Mouse (Mus musculus) liver (tissue): ENCODE results near the gene Spata32.

ENCODE experiments used
- DNase-seq: peaks from one replicate; pipeline ENCODE4 v3.0.0-alpha.2; 2020; ENCODE audit warnings: mixed read lengths

Gene Spata32

DNA sequence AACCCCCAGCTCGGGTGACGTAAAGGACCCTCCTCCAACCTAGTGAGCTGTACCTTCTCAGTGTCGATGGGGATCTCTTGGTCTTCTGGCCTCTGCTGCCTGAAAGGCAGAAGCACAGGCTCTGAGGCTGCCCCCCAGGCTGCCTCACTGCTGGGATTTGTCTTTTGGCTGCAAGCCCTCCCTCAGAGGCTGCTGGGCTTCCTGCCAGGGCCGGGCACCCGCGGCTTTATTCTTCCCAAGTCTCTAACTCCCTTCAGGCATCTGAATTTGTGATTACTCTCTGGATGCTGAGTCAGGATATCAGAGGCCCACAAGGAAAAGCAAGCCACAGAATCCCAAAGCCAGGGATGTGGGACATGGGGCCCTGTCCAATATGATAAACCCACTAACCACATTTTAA is 16.6 kb downstream of the Spata32 start:
- peak; percentile 38 for DNase-seq

DNA sequence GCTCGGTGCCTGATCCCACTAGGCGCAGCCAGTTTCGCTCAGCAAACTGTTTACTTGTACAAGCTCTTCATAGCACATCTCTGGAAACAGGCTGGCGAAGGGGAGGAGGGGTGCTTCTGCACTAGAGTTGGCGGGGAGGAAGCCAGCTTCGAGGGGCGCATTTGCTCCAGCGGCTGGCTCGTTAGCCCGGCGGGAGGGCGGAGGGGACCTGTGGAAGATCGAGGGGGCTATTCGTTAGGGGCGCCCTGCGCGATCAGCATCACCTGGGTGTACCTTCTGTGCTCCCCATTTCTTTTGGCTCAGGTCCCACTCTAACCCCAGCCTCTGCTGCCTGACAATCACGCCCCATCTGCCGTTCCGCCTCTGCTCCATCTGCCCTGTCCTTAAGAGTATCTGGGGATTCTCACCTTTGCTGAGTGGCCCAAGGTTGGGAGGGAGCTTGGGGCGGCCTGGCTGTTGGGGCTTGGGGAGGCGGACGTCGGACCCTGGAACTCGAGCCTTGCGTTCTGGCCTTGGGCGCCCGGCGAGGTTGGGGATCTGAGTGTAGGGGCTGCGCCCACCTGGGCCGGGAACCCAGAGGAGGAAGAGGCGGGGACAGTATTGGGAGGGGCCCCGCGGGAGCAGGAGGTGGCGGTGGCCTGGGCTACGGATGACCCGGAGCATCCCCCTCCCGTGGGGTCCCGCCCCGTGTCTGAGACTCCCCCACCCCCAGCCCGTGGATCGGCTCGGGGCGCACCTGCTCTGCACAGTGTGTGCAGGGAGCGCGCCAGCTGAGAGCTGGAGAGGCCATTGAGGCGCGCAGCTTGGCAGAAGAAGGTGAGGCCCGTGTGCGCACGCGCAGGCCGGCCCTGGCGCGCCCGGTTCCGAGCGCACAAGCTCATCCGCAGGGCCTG is 19.1 kb downstream of the Spata32 start:
- DNase-seq = no peak

- DNase-seq = no peak
These were observed 19.9 kb downstream of the Spata32 start for GRCm38 (mm10) chr11:103198339-103198738.

DNA sequence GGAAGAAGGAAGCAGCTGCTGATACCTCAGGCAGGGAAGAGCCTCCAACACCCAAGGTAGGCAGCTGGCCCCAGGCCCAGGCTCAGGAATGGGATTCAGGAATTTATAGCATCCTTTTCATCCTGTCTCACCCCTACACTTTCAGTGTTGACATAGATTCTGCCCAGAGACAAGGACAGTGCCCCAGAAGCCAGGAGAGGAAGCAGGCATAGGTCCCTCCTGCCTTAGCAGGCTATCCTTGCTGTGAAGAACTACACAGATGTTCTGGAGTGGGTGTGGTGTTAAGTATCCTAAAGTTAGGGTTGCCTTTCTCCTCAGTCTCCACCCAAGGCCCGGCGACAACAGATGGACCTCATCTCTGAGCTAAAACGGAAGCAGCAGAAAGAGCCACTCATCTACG is 20.9 kb downstream of the Spata32 start:
- DNase-seq = no peak

DNA sequence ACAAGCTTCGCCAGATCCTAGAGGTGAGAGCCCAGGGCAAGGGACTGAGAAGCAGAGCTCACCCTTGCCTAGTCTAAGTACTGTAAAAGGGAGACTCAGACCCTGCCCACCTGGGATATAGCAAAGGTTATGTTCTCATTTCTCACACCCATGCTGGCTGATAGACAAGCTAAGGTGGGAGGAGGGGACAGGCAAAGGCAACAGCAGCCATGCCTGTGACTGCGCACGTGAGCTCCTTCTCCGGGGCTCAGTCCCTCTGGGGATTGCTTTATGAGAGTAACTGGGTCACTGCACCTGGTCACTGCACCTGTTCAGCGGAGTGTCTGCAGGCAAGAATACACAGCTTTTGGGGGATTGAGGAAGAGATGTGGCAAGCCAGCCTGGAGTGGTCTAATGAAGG is 22.6 kb downstream of the Spata32 start:
- DNase-seq = no peak

- no peak for DNase-seq
These were observed 23.0 kb downstream of the Spata32 start for GRCm38 (mm10) chr11:103195236-103195635.

DNA sequence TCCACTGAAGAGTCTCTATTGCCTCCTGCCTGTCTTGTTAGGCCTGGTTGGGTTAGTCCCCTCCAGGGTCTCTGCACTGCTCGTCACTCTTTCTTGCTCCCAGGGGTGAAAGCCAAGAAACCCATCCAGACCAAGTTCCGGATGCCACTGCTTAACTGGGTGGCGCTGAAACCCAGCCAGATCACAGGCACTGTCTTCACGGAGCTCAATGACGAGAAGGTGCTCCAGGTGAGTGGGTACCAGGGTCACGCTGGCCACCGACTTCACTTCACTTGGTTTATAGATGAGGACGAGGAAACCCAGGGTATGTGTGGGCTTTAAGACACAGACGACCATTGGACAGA is 24.4 kb downstream of the Spata32 start:
- no peak for DNase-seq

GRCm38 (mm10) chr11:103192956-103193824 is 25.0 kb downstream of the Spata32 start:
- DNase-seq = no peak

DNA sequence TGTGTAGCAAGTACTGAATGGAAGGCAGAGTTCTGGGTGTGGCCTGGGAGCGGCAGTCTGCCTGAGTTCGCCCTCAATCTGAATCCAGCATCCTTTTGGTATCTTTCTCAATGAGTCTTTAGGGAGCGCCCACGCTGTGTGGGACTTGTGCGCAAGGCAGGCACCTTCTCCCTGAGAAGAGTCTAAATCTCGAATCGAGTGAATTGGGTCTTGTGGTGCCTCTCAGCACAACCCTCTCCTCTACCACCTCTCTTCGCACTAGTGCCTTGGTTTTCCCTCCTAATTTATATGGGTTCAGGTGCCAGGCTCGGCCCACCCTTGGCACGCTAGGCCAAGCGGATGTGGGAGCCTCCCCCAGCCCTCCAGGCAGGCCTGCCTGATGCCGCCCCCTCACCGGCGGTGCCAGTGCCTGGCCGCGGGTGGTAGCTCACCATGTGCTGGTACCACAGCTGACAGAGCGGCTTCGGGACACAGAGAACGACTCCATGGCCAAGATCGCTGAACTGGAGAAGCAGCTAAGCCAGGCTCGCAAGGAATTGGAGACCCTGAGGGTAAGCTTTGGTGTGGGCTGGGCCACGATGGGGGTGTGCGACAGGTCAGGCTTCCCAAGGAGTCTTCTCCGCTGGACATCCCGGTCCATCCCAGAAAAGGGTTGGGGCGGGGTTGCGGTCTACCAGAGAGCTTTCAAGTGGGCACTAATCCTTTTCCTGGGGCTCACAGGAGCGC is 25.8 kb downstream of the Spata32 start:
- no peak for DNase-seq

- DNase-seq = no peak
These were observed 33.3 kb downstream of the Spata32 start for GRCm38 (mm10) chr11:103184891-103185290.

DNA sequence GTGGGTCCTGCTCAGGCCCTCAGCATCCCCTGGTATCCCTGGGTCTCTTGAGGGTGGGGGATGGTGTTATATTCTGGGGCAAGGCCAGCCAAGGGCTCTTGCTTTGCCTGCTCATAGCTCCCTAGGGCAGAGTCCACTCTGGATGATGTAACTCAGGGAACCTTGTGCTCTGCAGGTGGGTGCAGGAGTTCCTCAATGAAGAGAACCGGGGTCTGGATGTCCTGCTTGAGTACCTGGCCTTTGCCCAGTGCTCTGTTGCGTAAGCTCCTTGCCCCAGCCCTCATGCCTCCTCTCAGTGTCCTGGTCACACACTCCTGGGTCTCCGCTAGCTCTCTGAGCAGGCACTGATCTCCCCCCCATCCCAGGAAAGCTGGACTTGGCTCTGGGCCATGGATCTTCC is 36.3 kb downstream of the Spata32 start:
- no peak for DNase-seq

DNA sequence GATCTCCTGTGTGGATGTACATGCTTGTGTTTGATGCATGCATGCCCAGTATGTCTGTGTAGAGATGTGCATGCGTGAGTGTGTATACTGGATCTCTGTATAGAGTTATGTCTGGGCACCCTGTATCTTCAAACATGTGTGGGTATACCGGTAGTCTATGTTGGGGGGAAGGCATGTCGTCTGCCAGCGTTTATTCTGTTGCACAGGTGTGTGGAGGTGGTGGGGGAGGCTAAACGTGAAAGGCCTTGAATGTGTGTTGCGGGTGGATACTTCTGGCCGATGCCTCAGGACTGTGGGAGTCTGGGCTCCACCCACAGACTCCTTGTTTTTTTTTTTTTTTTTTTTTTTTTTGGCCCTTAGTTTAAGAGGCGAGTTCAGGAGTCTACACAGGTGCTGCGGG is 36.9 kb downstream of the Spata32 start:
- DNase-seq = no peak

GRCm38 (mm10) chr11:103180426-103180825 is 37.8 kb downstream of the Spata32 start:
- no peak for DNase-seq

- no peak for DNase-seq
These were observed 39.5 kb downstream of the Spata32 start for GRCm38 (mm10) chr11:103178748-103179147.

- DNase-seq = no peak
These were observed 40.3 kb downstream of the Spata32 start for GRCm38 (mm10) chr11:103177815-103178485.

- no peak for DNase-seq
These were observed 41.0 kb downstream of the Spata32 start for GRCm38 (mm10) chr11:103177216-103177615.

GRCm38 (mm10) chr11:103176510-103176909 is 41.7 kb downstream of the Spata32 start:
- DNase-seq = no peak

DNA sequence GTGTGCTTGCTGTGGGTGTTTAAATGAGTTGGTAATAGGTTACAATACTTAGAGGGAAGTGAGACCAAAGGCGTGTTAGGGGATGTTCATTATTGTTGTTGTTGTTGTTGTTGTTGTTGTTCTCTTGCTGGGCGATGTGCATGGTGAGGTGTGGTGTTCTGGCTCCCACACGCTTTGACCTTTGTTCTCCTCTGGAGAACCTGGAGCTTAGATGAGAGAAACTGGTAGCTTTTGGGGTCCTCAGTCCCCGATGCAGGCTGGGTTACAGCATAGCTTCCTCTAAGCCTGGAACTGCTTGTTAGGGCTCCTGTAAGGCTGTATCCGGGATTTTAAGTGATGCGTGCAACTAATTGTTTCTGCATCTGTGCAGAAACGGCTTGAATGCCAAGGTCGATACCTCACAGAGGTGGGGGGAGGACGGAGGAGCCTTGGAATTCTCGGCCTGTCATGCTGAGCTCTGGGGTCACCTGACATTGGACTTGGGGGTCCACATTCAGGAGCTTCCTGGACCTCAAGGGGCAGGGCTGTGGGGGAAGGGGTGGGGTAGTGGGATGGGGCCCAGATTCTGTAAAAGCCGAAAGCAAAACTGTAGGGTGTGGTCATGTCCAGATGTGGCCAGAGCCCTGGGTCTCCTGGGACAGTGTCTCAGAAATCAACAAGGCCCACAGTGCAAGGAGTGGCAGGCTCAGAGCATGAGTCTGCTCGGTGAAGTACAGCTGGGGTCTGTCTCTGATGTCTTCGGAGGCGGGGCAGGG is 42.4 kb downstream of the Spata32 start:
- DNase-seq = no peak

DNA sequence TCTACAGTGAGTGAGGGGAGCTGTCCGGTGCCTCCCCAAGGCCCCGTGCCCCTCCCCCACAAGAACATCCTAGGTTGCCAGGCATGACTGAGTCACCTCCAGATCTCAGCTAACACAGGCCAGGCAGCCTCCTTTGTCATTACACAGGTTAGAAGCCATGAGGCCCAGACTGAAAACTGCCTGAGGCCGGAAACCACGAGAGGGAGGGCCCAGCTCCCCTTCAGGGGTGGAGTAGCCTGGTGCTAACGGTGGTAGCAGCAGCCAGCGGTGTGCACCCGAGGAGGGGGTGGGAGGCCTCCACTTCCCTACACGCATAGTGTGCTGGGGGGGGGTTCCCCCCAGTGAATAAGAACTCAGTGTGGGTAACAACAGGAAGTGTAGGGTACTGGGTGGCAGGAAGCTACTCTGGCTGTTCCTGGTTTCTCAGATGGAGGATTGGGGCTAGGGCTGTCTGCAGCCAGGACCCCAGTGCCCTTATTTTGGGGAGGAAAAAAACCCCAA is 43.3 kb downstream of the Spata32 start:
- DNase-seq = peak; percentile 70

- DNase-seq = no peak
These were observed 43.8 kb downstream of the Spata32 start for GRCm38 (mm10) chr11:103174411-103174832.

- DNase-seq = no peak
These were observed 44.4 kb downstream of the Spata32 start for GRCm38 (mm10) chr11:103173771-103174344.
